Mouse (Mus musculus) urinary bladder, postnatal 4 days (tissue): ENCODE results near the gene Actg1.

Source experiments
- DNase-seq, 2 experiments: peaks; one replicate each; pipeline ENCODE4 v3.0.0; 2021 to 2022; ENCODE audit warnings: low spot score in 2 of 2

Actg1 gene

GRCm38 (mm10) chr11:120310813-120311312, 37.5 kb downstream of the Actg1 start:
- peak; percentile 89 to 91 for DNase-seq

- DNase-seq, result peak in 1 of 2 experiments; percentile 51
These were observed 39.7 kb downstream of the Actg1 start for GRCm38 (mm10) chr11:120308441-120309320.

DNA sequence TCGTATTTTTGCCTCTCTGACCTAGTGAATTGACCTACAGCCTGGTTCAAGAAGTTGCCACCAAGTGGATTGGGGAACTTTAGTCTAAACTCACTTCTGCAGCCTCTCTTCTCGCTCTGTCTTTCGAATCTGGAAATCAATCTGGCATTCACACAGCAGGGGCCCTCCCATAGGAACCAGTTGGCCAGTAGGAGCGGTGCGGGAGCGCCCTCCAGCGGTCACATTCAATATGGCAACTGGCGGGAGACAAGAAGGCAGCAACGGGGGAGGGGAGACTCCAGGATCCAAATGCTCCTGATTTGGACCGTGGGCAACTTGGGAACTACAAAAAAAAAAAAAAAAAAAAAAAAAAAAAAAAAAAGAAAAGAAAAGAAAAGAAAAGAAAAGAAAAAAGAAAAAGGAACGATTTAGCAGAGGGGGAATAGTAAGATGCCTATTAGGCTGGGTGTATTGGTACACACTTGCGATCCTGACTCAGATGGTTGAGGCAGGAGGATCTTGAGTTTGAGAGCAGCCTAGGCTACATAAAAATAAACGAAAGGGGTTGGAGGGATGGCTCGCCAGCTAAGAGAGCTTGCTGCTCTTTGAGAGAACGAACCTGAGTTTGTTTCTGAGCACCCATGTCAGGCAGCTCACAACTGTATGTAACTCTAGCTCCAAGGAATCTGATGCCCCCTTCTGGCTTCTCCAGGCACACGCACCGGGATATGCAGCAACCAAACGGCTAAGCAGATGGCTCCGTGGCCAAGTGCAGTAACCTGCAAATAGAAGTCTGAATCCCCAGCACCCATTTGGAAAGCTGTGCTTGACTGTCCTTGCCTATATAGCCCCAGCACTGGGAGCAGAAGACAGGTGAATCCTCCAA, 40.5 kb downstream of the Actg1 start:
- peak; percentile 88 to 96 for DNase-seq

GRCm38 (mm10) chr11:120307132-120307413, 41.3 kb downstream of the Actg1 start:
- DNase-seq, result peak in 1 of 2 experiments; percentile 49

DNA sequence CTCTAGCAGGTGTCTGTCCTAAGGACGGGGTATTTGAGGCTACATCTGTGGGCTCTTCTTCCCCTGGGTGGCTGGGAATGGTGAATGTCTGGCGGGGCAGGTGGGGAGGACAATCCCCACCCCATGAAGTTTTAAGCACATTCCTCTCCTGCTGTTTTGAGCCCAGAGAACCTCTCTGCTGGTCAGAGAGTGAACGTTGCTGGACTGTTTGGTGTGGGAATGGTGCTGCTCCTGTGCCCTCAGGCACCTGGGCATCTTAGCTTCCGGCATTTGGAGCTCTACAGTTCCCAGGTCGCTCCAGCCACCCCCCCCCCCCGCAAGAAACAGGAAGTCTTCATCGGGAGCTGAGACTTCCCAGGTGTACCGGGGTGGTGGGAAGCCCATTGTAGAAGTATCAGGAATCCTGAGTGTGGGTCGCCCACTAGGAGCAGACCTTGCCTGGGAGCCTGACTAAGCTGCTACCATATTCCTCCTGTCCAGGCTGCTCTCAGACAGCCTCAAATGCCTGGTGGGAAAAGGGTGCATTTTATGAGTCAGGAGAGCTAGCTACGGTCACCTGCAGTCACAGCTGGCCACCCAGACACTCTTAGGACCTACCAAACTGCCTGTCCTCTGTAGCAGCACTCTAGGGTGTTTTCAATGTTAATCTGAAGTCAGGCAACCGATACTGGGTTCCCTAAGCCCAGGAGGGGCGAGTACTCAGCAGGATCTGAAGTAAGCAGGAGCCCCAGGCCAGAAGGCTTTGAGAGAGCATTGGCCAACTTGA, 41.8 kb downstream of the Actg1 start:
- DNase-seq, result peak in 1 of 2 experiments; percentile 39

DNA sequence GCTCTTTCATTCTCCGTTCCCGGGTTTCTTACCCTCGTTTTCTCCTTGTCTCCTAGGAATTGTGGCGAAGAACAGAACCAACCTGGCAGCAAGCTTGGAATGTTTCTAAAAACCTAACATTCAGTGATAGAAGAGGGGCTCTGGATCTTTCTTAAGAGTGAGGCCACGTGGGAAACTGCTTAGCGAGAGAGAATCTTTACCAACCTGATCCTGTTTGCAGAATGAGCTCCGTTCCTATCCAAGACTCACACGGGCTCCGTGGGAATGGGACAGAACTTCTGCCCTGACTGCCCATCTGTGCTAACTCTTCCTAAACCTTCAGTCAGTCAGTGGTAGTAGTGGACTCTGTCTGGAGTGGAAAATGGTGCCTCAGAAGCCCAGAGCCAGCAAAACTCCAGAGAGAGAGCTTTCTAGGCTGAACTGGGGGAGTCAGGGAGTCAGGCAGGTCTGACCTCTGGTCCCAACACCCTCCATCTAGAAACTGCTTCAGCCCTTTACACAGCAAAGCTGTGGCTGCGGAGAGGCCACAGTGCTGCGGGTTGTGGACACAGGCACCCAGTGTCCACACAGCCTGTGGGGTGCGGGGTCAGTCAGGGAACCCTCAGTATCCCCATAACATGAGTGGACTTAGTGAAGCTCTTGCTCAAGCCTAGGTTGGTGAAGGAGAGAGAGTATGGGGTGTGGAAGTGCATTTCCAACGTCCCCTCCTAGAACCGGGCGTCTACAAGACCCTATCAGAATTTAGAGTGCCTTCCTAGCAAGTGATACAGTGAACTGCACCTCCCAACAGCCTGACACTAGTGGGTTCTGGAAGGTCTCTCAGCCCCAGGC, 42.6 kb downstream of the Actg1 start:
- no peak for DNase-seq

- peak; percentile 84 to 86 for DNase-seq
These were observed 43.3 kb downstream of the Actg1 start for GRCm38 (mm10) chr11:120304886-120305534.

DNA sequence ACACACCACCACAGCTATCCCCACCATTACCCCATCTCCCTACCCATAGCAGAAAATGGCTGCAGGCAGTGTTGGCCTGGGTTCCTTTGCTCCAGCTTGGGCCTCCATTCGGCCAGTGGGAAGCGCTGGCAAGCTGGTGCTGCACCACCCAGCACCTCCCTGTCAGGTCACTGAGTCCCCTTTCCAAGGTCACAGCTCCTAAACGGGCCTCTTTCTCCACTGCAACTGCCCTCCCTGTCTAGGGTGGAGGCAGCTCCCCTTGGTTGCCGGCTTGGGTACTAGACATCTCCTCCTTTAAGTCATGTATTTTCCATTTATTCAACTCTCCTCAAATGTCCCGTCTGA, 44.0 kb downstream of the Actg1 start:
- no peak for DNase-seq

DNA sequence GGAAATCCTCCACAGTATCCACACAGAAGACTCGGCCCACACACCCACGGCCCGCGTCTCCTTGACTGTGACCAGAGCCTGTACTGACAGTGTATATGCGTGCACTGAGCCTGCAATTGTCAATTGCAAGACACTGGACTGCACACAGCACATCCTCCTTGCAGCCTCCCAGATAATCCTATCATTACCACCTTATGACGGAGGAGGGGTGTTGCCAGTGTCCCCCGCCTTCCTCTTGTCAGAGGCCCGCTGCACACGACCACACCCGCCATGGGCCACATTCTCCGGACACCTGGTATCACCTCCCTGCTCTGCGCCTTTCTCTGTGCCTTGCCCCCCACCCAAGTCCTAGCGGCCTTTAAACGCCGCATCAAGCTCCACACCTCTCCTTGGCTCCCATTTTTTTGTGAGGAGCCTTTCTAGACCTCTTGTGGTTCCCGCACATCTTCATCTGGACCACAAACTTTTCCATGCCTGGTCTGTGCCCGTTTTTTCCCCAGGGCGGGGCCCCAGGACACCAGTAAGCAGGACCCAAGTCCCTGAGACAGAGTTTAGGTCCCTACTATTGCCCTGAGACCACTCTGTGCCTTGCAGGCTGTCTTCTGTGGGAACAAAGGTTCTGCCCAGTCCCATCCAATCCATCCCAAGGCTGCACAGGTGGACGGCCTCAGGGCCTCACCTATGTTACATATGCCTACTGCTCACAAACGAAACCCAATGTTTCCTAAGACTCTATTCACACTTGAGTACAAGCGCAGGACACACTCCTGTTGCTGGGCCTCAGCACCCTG, 44.6 kb downstream of the Actg1 start:
- no peak for DNase-seq

DNA sequence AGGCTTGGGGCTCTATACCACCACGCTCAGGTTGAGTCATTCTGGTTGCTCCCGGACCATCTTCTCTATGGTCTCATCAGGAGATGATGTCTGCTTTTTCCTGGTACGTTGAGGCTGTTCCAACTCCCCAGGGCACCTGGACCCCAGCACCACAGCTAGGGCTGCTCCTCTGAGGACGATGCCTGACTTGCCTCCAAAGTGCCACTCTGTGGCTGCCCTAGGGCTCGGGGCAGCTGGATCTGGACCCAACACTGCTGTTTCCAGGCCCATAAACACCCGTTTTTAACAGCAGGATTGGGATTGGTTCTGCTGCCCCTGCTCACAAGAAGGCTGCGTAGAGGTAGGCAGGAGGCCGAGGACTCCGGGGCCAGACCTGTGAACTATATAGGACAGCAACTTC, 45.2 kb downstream of the Actg1 start:
- no peak for DNase-seq

DNA sequence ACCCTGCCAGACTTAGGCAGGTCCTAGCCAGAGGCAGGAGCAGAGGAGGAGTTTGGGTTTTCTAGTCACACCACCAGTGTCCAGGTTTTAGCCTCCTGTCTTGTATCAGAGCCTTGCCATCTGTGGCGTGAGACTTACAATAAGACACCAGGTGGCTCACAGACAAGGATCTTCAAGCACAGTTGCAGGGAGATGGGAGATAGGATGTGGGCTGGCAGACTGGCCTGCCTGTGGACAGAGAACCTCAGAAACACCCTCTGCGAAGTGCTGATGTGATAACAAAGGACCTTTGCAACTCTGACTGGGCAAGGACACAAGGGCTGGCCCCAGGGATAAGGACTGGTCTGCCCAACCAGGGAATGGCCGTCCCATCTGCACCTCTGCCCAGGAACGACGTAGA, 48.9 kb downstream of the Actg1 start:
- DNase-seq, result no peak

GRCm38 (mm10) chr11:120298441-120299141, 49.8 kb downstream of the Actg1 start:
- DNase-seq, result no peak

DNA sequence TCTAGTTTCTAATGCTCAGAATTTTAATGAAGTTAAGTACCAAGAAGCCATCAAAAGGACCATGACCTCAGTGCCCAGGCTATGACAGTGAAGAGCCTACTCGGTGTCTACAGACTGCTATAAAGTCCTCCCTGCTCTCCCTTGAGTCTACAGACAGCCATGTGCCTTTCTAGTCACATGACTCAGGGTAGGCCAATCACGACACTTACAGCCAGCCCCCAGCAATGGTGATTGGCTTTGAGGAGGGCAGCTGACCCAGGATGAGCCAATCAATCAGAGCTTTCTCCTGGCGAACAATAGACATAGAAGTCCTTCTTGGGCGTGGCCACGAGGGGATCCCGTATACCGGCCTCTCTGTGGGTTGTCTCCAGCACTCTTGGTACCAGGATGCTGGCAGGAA, 50.6 kb downstream of the Actg1 start:
- no peak for DNase-seq

DNA sequence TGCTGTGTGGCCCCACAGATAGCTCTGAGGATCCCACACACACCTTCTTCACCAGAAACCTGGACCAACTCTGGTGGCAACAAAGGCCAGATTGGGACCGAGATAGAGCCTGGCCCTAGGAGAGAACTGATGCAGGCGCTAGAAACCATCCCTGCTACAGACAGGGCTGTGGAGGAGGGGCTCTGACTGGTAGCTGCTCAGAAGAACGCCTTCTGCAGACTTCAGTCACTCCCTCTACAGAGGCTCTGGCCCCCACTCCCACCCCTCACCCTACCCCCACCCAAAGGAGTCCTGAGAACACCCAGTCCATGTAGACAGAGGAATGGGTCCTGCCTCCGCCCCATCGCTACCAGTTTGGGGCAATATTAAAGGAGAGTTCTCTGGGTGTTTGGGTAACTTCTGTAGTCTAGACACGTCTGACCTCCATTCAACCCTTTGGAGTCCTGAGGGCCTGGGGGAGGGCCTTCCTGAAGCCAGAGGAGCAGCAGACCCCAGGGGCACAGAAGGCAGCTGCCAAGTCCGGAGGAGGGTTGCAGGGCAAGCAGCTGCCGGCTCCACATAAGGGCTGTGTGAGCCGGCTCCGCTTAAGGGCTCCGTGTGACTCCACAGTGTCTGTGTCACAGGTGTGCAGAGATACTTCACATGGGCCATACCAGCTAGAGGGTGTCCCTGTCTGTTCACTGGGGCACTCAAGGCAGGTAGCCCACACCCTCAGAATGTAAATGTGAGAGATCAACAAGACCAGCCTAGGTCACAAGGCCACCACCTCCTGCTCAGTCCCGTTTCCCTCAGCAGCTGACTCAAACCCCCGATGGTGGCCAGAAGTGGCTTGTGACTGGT, 51.8 kb downstream of the Actg1 start:
- DNase-seq, result no peak
